Mouse (Mus musculus): ENCODE results near the gene Gpatch3. TPM values are rescaled to one million over a fixed set of nuclear protein-coding genes. Genes with fewer than 3 reads are reported as not detected.
A peak's percentile ranks its signal among the peaks of the same experiment; 100 is the strongest.

Gpatch3 gene
- polyA plus RNA-seq, 1 experiment from 2014 or later, result 7.3 TPM

DNA sequence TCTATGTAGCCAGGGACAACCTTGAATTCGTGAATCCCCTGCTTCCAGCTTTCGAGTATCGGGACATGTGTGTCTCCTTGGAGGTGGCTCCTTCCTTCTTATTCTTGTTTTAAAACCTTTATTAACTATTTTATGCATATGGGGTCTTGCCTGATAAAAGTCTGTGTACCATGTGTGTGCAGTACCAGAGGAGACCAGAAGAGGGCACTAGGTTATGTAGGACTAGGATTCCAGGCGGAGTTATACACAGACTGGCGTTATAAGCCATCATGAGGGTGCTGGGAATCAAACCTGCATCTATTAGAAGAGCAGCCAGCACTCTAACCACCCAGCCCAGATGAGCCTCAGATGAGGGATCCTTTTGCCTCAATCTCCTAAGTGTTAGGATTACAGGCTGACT is 37.3 kb downstream of the Gpatch3 start:
- 96% methylated on average over 5 of the region's 5 CpGs for WGBS

GRCm38 (mm10) chr4:133612416-133612815 is 37.9 kb downstream of the Gpatch3 start:
- no peak overlapping the region for H3K27ac ChIP-seq
- no peaks in the 10 kb centered on the region for H3K27me3 ChIP-seq
- over 99% methylated on average over 7 of the region's 7 CpGs for WGBS
- H3K36me3 ChIP-seq, result peaks cover 75% of the 10 kb centered on the region
- peaks cover 4% of the 10 kb centered on the region; the same call in 1 of the 2 replicates for H3K9me3 ChIP-seq
- no peak overlapping the region for H3K4me2 ChIP-seq
- H3K4me3 ChIP-seq, result no peak overlapping the region
- no peak for ATAC-seq (ENCODE audit: insufficient number of reproducible peaks, low FRiP score, low TSS enrichment, low read depth)
- H3K4me1 ChIP-seq, result 0 out of 2 replicates have a peak, but pooled peaks cover 5% of the 10 kb centered on the region
- no peak overlapping the region for H3K9ac ChIP-seq

More for the DNA sequence above, 37.3 kb downstream of the Gpatch3 start:
- Histone ChIP-seq H3K36me3 (peaks cover 75% of the 10 kb centered on the region), H3K27ac (no peak overlapping the region), H3K9me3 (peaks cover 4% of the 10 kb centered on the region; the same call in 1 of the 2 replicates), H3K27me3 (no peaks in the 10 kb centered on the region), H3K9ac (no peak overlapping the region), H3K4me2 (no peak overlapping the region), H3K4me1 (0 out of 2 replicates have a peak, but pooled peaks cover 5% of the 10 kb centered on the region), H3K4me3 (no peak overlapping the region)
- no peak for ATAC-seq (ENCODE audit: insufficient number of reproducible peaks, low FRiP score, low TSS enrichment, low read depth)

GRCm38 (mm10) chr4:133613026-133613425 is 38.5 kb downstream of the Gpatch3 start:
- 91% methylated on average over 8 of the region's 8 CpGs for WGBS
- H3K4me1 ChIP-seq, result 0 out of 2 replicates have a peak, but pooled peaks cover 2% of the 10 kb centered on the region
- ATAC-seq (ENCODE audit: insufficient number of reproducible peaks, low FRiP score, low TSS enrichment, low read depth), result no peak

DNA sequence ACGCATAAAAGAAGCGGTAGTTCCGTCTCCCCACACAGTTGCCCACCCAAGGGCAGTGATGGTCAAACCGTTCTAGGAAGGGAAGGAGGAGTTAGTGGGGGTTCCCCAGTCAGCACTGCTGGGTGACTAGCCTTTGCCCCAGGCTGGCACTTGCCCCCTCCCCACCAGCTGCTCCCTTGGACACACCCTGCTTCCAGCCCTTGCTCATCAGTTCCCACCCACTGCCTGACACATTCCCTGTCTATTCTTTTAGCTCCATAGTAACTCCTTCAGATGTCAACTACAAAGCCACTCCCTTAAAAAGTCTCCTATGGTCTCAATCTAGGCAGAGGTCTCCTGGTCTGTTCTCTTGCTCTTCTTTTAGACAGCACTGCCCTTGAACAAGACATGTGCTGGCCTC is 39.3 kb downstream of the Gpatch3 start:
- peaks cover 4% of the 10 kb centered on the region; the same call in 1 of the 2 replicates for H3K9me3 ChIP-seq
- ATAC-seq (ENCODE audit: insufficient number of reproducible peaks, low FRiP score, low TSS enrichment, low read depth), result no peak

More at GRCm38 (mm10) chr4:133613026-133613425, 38.5 kb downstream of the Gpatch3 start:
- H3K36me3 ChIP-seq, result peaks cover 70% of the 10 kb centered on the region
- H3K27me3 ChIP-seq, result no peaks in the 10 kb centered on the region
- H3K9me3 ChIP-seq, result peaks cover 4% of the 10 kb centered on the region; the same call in 1 of the 2 replicates
- no peak overlapping the region for H3K4me2 ChIP-seq
- H3K4me3 ChIP-seq, result no peak overlapping the region
- H3K9ac ChIP-seq, result no peak overlapping the region
- H3K27ac ChIP-seq, result no peak overlapping the region

GRCm38 (mm10) chr4:133614274-133614761 is 39.8 kb downstream of the Gpatch3 start:
- no peak for ATAC-seq (ENCODE audit: insufficient number of reproducible peaks, low FRiP score, low TSS enrichment, low read depth)
- Histone ChIP-seq H3K4me1 (0 out of 2 replicates have a peak, but pooled peaks cover 2% of the 10 kb centered on the region), H3K27ac (peak overlapping the region; percentile 47; the same call in 1 of the 2 replicates), H3K4me3 (no peak overlapping the region), H3K4me2 (no peak overlapping the region), H3K9ac (no peak overlapping the region), H3K36me3 (peaks cover 60% of the 10 kb centered on the region), H3K9me3 (peaks cover 4% of the 10 kb centered on the region; the same call in 1 of the 2 replicates), H3K27me3 (no peaks in the 10 kb centered on the region)
- WGBS, result 80% methylated on average over 8 of the region's 8 CpGs

More for the DNA sequence above, 39.3 kb downstream of the Gpatch3 start:
- Histone ChIP-seq H3K9ac (no peak overlapping the region), H3K36me3 (peaks cover 62% of the 10 kb centered on the region), H3K4me3 (no peak overlapping the region), H3K4me1 (0 out of 2 replicates have a peak, but pooled peaks cover 2% of the 10 kb centered on the region), H3K4me2 (no peak overlapping the region), H3K27me3 (no peaks in the 10 kb centered on the region), H3K27ac (peak overlapping the region; percentile 47; the same call in 1 of the 2 replicates)
- 80% methylated on average over 4 of the region's 4 CpGs for WGBS

DNA sequence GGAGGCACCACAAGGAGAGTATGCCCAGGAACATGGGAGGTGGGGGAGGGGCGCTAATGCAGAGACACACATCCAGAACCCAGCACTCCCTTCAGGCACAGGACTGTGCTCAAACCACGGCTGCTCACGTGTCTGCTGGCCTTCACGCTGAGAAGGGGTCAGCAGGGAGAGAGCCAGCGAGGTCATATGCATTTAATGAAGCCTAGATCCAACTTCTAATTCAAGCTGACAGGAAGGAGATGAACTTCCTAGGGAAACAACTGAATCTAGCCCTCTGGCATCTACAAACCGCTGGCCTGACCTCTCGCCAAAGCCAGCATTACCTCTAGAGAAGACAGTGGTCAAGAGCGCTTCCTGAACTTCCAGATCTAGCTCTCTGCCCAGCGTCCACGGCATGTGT is 40.9 kb downstream of the Gpatch3 start:
- WGBS, result 87% methylated on average over 10 of the region's 10 CpGs
- Histone ChIP-seq H3K9me3 (peaks cover 4% of the 10 kb centered on the region; the same call in 1 of the 2 replicates), H3K27ac (no peak overlapping the region), H3K27me3 (no peaks in the 10 kb centered on the region), H3K36me3 (peaks cover 66% of the 10 kb centered on the region), H3K9ac (no peak overlapping the region), H3K4me2 (no peak overlapping the region), H3K4me3 (no peak overlapping the region), H3K4me1 (0 out of 2 replicates have a peak, but pooled peaks cover 2% of the 10 kb centered on the region)
- no peak for ATAC-seq (ENCODE audit: insufficient number of reproducible peaks, low FRiP score, low TSS enrichment, low read depth)

DNA sequence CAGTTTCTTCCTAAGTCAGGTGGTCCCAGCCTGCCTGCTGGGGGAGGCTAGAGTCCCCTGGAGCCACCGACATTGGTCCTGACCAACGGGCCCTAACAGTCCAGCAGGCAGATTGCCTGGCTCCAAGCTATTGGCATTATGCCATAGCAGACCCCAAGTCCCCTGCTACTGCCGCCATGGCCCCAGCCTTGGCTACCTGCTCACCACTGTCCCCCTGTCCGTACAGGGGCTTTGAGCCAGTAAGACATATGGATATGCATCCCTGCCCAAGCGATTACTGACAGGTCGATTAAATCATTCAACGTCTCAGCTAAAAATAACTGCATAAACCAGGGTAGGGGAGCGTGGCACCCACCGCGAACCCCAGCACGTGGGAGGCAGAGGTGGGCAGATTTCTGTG is 43.4 kb downstream of the Gpatch3 start:
- Histone ChIP-seq H3K36me3 (peaks cover 61% of the 10 kb centered on the region), H3K9ac (no peak overlapping the region), H3K27ac (no peak overlapping the region), H3K9me3 (no peaks in the 10 kb centered on the region), H3K27me3 (no peaks in the 10 kb centered on the region), H3K4me2 (no peak overlapping the region), H3K4me1 (0 out of 2 replicates have a peak, but pooled peaks cover 2% of the 10 kb centered on the region), H3K4me3 (no peak overlapping the region)
- no peak for ATAC-seq (ENCODE audit: insufficient number of reproducible peaks, low FRiP score, low TSS enrichment, low read depth)
- 91% methylated on average over 11 of the region's 11 CpGs for WGBS

DNA sequence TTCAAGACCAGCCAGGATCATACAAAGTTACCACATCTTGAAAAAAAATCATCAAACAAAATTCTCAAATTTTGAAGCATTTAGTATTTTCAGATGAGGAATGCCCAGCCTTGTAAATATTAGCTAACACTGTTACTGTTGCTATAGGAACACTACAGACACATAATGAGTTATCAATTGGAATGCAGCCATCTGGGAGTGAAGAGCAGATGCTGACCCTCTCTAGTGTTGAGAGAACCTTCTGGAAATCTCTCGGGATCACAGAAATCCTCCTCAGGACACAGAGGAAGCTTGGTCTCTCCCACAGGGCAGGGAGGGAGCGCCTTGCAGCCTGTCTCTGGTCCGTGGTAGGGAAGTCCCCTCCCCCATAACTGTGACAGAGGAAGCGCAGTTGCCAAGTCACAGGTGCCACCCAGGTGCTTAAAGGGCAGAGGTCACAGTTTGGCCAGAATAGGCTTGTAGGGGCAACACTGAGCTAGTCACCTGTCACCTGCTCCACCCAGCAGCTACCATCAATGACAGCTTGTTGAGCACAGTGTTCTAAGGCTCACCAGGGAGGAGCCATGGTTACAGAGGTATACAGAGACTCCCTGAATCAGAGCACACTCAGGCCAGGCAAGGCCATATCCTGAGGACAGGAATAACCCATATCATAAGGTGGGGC is 45.1 kb downstream of the Gpatch3 start:
- no peak for ATAC-seq (ENCODE audit: insufficient number of reproducible peaks, low FRiP score, low TSS enrichment, low read depth)
- Histone ChIP-seq H3K27ac (no peak overlapping the region), H3K36me3 (peaks cover 53% of the 10 kb centered on the region), H3K4me1 (no peaks in the 10 kb centered on the region), H3K4me2 (no peak overlapping the region), H3K4me3 (no peak overlapping the region), H3K27me3 (no peaks in the 10 kb centered on the region), H3K9me3 (no peaks in the 10 kb centered on the region), H3K9ac (no peak overlapping the region)
- WGBS, result 69% methylated on average over 4 of the region's 4 CpGs

DNA sequence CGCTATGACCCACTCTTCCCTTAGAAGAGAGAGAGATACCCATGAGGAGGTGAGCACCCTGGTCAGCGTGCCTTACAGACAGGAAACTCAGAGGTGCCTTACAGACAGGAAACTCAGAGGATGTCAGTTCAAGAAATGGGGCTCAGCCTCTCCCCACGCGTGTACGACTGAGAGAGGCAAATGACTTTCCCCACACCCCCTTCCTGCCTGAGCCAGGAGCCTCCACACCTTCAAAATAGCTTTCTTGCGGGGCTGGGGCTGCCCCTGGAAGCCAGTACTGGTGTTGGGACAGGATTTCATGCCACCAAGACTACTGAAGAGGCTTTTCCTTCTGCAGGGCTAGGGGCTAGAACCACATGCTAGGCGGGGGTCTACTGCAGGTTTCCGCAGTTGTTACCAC is 46.1 kb downstream of the Gpatch3 start:
- H3K27ac ChIP-seq, result no peak overlapping the region
- no peak overlapping the region for H3K4me2 ChIP-seq
- H3K9me3 ChIP-seq, result no peaks in the 10 kb centered on the region
- H3K4me3 ChIP-seq, result no peak overlapping the region
- no peaks in the 10 kb centered on the region for H3K4me1 ChIP-seq
- WGBS, result 81% methylated on average over 8 of the region's 8 CpGs
- no peak for ATAC-seq (ENCODE audit: insufficient number of reproducible peaks, low FRiP score, low TSS enrichment, low read depth)
- peaks cover 52% of the 10 kb centered on the region for H3K36me3 ChIP-seq
- no peak overlapping the region for H3K9ac ChIP-seq
- no peaks in the 10 kb centered on the region for H3K27me3 ChIP-seq

DNA sequence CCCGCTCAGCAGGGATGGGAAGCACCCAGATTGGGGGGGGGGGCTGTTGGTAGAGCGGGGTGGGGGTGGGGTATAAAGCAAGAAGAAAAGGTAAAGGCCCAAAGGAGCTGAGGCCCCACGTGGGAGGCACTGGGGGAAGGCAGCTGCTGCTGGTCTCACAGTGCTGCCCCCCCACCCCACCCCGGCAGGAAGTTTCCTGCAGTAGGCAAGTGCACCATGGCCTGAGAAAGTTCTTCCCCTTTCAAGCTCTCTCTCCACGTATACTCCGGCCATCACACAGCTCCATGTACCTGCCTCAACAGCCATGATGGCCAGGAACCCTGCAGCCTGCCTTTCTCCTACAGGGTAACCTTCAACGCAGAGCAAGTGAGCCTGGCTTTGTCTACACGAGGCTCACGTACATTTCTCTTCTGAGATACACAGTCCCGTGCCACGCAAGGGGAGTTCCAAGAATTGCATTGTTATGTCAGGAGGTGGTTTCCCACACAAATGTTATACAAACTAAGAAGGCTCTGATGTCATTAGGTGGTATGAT is 47.7 kb downstream of the Gpatch3 start:
- no peak overlapping the region for H3K4me3 ChIP-seq
- WGBS, result 80% methylated on average over 11 of the region's 11 CpGs
- peaks cover 58% of the 10 kb centered on the region for H3K36me3 ChIP-seq

GRCm38 (mm10) chr4:133624830-133625229 is 50.3 kb downstream of the Gpatch3 start:
- Histone ChIP-seq H3K4me3 (no peak overlapping the region), H3K27me3 (no peaks in the 10 kb centered on the region), H3K4me2 (no peak overlapping the region), H3K9me3 (no peaks in the 10 kb centered on the region), H3K9ac (no peak overlapping the region), H3K27ac (no peak overlapping the region), H3K4me1 (no peaks in the 10 kb centered on the region), H3K36me3 (peaks cover 52% of the 10 kb centered on the region)
- no peak for ATAC-seq (ENCODE audit: insufficient number of reproducible peaks, low FRiP score, low TSS enrichment, low read depth)
- WGBS, result 87% methylated on average over 7 of the region's 7 CpGs

More for the DNA sequence above, 47.7 kb downstream of the Gpatch3 start:
- Histone ChIP-seq H3K4me2 (no peak overlapping the region), H3K9ac (no peak overlapping the region), H3K27me3 (no peaks in the 10 kb centered on the region), H3K9me3 (no peaks in the 10 kb centered on the region), H3K4me1 (no peaks in the 10 kb centered on the region), H3K27ac (no peak overlapping the region)
- ATAC-seq (ENCODE audit: insufficient number of reproducible peaks, low FRiP score, low TSS enrichment, low read depth), result no peak

DNA sequence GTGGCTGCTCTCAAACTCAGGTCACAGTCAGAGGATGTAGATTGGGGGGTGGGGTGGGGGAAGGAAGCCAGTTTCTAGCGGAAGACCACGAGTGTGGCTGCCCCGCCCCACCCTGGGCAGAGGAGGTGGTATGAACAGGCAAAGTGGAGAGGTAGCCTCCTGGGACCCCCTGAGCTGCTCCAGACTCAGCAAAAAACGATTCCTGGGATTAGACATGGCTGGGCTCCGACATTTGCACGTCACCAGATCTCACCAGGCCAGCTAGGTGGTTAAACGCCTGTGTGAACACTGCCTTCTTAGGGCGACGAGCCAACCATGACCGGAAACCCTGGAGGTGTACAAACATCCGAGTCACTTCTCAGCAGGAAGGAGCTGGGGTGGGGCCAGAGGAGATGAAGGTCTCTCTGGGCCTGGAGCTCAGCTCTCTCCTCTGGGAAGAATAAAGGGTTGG is 51.1 kb downstream of the Gpatch3 start:
- Histone ChIP-seq H3K27ac (peak overlapping the region; percentile 23; the same call in 1 of the 2 replicates), H3K9ac (no peak overlapping the region), H3K36me3 (peaks cover 46% of the 10 kb centered on the region), H3K4me3 (no peak overlapping the region), H3K27me3 (no peaks in the 10 kb centered on the region), H3K4me1 (peaks cover 5% of the 10 kb centered on the region; the same call in 1 of the 2 replicates), H3K4me2 (no peak overlapping the region), H3K9me3 (no peaks in the 10 kb centered on the region)
- no peak for ATAC-seq (ENCODE audit: insufficient number of reproducible peaks, low FRiP score, low TSS enrichment, low read depth)
- WGBS, result 65% methylated on average over 11 of the region's 11 CpGs
